Mouse (Mus musculus) CH12F3 (cell line): ENCODE data around the gene Oprm1.
"Not testable (repeated sequence)": the region's sequence is repeated elsewhere in the genome, so short reads cannot be mapped to it uniquely, and the experiment has no call there.

Source experiments
- in situ Hi-C: fragments of 300-500 bp; cut with MboI; formaldehyde crosslinking; loops from 2 replicates; pipeline ENCODE4 v1.14.3; 2020; ENCODE audit warnings: low sequenced_read_pairs

Oprm1 gene

GRCm38 (mm10) chr10:6968334-6968733, 210.0 kb downstream of the Oprm1 start:
- in situ Hi-C loops, result no loop called here

- in situ Hi-C loops, result no loop called here
Measured at GRCm38 (mm10) chr10:6977843-6978242, 219.5 kb downstream of the Oprm1 start.

- in situ Hi-C loops, result no loop called here
Measured at GRCm38 (mm10) chr10:6978733-6979132, 220.4 kb downstream of the Oprm1 start.

- in situ Hi-C loops, result no loop called here
Measured at GRCm38 (mm10) chr10:6979216-6979615, 220.9 kb downstream of the Oprm1 start.

- in situ Hi-C loops, result no loop called here
Measured at GRCm38 (mm10) chr10:6979789-6980188, 221.5 kb downstream of the Oprm1 start.

GRCm38 (mm10) chr10:6980236-6980635, 221.9 kb downstream of the Oprm1 start:
- in situ Hi-C loops, result no loop called here

- in situ Hi-C loops, result no loop called here
Measured at GRCm38 (mm10) chr10:6982751-6983151, 224.4 kb downstream of the Oprm1 start.

- in situ Hi-C loops, result no loop called here
Measured at GRCm38 (mm10) chr10:6983431-6983830, 225.1 kb downstream of the Oprm1 start.

- in situ Hi-C loops, result no loop called here
Measured at GRCm38 (mm10) chr10:6986246-6986645, 227.9 kb downstream of the Oprm1 start.

- in situ Hi-C loops, result no loop called here
Measured at GRCm38 (mm10) chr10:6987399-6988098, 229.2 kb downstream of the Oprm1 start.

- in situ Hi-C loops, result no loop called here
Measured at GRCm38 (mm10) chr10:6988555-6988954, 230.2 kb downstream of the Oprm1 start.

GRCm38 (mm10) chr10:6996895-6997294, 238.6 kb downstream of the Oprm1 start:
- in situ Hi-C loops, result no loop called here

GRCm38 (mm10) chr10:6998576-6999250, 240.4 kb downstream of the Oprm1 start:
- in situ Hi-C loops, result no loop called here

GRCm38 (mm10) chr10:6999355-6999754, 241.0 kb downstream of the Oprm1 start:
- in situ Hi-C loops, result no loop called here

- in situ Hi-C loops, result not testable (repeated sequence)
Measured at GRCm38 (mm10) chr10:7003898-7004297, 245.6 kb downstream of the Oprm1 start.

GRCm38 (mm10) chr10:7004980-7005538, 246.8 kb downstream of the Oprm1 start:
- in situ Hi-C loops, result no loop called here

- in situ Hi-C loops, result no loop called here
Measured at GRCm38 (mm10) chr10:7010543-7010942, 252.2 kb downstream of the Oprm1 start.

- in situ Hi-C loops, result no loop called here
Measured at GRCm38 (mm10) chr10:7015199-7015598, 256.9 kb downstream of the Oprm1 start.

- in situ Hi-C loops, result no loop called here
Measured at GRCm38 (mm10) chr10:7019781-7020386, 261.6 kb downstream of the Oprm1 start.

GRCm38 (mm10) chr10:7020551-7020950, 262.2 kb downstream of the Oprm1 start:
- in situ Hi-C loops, result no loop called here

- in situ Hi-C loops, result no loop called here
Measured at GRCm38 (mm10) chr10:7025028-7025427, 266.7 kb downstream of the Oprm1 start.

GRCm38 (mm10) chr10:7033459-7033858, 275.2 kb downstream of the Oprm1 start:
- in situ Hi-C loops, result no loop called here
